Mouse (Mus musculus) ES-Bruce4 (cell line): Measurements from ENCODE around the gene Galnt6.

ENCODE experiments used
- CTCF ChIP-seq: IDR thresholded peaks from one replicate; pipeline ENCODE4 v1.8.1; 2011; ENCODE audit warnings: low read depth, low read length
- EP300 ChIP-seq: IDR thresholded peaks from 2 replicates; pipeline ENCODE4 v1.6.1; 2011; ENCODE audit warnings: low read depth, low read length; ENCODE audit not compliant: insufficient read depth
- POLR2A ChIP-seq: IDR thresholded peaks from one replicate; pipeline ENCODE4 v1.8.1; 2011; ENCODE audit warnings: low read length; ENCODE audit not compliant: insufficient read depth

- TF ChIP-seq CTCF (no peak), EP300 (no peak), POLR2A (no peak)
Measured at GRCm38 (mm10) chr15:100686434-100686833, 42.7 kb downstream of the Galnt6 start.
